In the genomic region with DNA sequence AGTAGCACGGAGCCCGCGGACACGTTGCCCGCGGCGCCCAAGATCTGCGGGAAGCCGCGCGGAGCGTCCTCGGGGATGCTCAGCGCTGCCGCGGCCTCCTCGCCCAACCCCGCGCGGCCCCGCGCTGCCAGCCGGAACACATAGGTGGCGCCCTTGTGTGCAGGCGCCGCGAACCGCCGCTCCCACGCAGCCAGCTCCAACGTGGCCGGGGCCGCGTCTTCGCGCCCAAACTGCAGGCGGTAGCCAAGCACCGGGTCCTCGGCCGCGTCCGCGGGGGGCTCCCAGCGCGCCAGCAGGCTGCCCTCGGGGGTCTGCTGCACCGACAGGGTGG, we compare ENCODE assay signal across 8 mouse cellular contexts. TPM values are rescaled to one million over a fixed set of nuclear protein-coding genes. Genes with fewer than 3 reads are reported as not detected.
DNase-seq lines count a peak whose midpoint lies in the region; ATAC-seq and TF ChIP-seq lines count a peak whose summit lies in the region.

No protein-coding gene starts in this region.

- H3K4me1 ChIP-seq in intestine, postnatal 0 days (replicated peaks; ENCODE audit: control insufficient read depth, insufficient read depth, low read length) = no peaks in the 10 kb centered on the region
- H3K4me1 ChIP-seq in limb, embryonic 12.5 days (replicated peaks) = peaks cover 19% of the 10 kb centered on the region; the same call in 1 of the 2 replicates
- peaks cover 20% of the 10 kb centered on the region for H3K4me1 ChIP-seq in midbrain, embryonic 13.5 days (replicated peaks)

- TF ChIP-seq CTCF in intestine, postnatal 0 days (IDR thresholded peaks at IDR 0.05; ENCODE audit: low read depth) = peak; percentile 93

- under 1% methylated on average over 47 of the region's 47 CpGs for WGBS in intestine, postnatal 0 days
- WGBS in limb, embryonic 12.5 days = 1% methylated on average over 47 of the region's 47 CpGs
- under 1% methylated on average over 47 of the region's 47 CpGs for WGBS in midbrain, embryonic 13.5 days

- peak overlapping the region; percentile 45 for H3K9ac ChIP-seq in intestine, postnatal 0 days (ENCODE audit: low read depth, low read length)
- peak overlapping the region; percentile 74 for H3K9ac ChIP-seq in limb, embryonic 12.5 days (replicated peaks)
- H3K9ac ChIP-seq in midbrain, embryonic 13.5 days (replicated peaks) = peak overlapping the region; percentile 64

- peak; percentile 92 for DNase-seq in adrenal gland, postnatal 14 days
- DNase-seq in embryo, embryonic 10.5 days (ENCODE audit: low spot score) = peak; percentile 82
- peak; percentile 96 for DNase-seq in heart, adult 11 months
- peak; percentile 34 for DNase-seq in skeletal muscle tissue, adult 2 months (ENCODE audit: low read depth, low spot score)
- peak; percentile 70 for DNase-seq in yolk sac, embryonic 10.5 days (ENCODE audit: low spot score)

- peaks cover 33% of the 10 kb centered on the region for H3K36me3 ChIP-seq in intestine, postnatal 0 days (ENCODE audit: control insufficient read depth, insufficient read depth)
- peaks cover 79% of the 10 kb centered on the region for H3K36me3 ChIP-seq in limb, embryonic 12.5 days
- H3K36me3 ChIP-seq in midbrain, embryonic 13.5 days = peaks cover 88% of the 10 kb centered on the region

- peak; percentile 65 for ATAC-seq in intestine, postnatal 0 days
- peak; percentile 69 for ATAC-seq in limb, embryonic 12.5 days (ENCODE audit: insufficient number of reproducible peaks, insufficient read depth, low FRiP score, low TSS enrichment, low read depth)
- peak; percentile 78 for ATAC-seq in midbrain, embryonic 13.5 days

- H3K4me3 ChIP-seq in intestine, postnatal 0 days (ENCODE audit: low read depth, low read length) = peak overlapping the region; percentile 45
- H3K4me3 ChIP-seq in limb, embryonic 12.5 days (replicated peaks) = peak overlapping the region; percentile 55
- peak overlapping the region; percentile 27 for H3K4me3 ChIP-seq in midbrain, embryonic 13.5 days (replicated peaks)

- peak overlapping the region; percentile 90 for H3K4me2 ChIP-seq in intestine, postnatal 0 days (replicated peaks; ENCODE audit: low read depth)
- H3K4me2 ChIP-seq in limb, embryonic 12.5 days = peak overlapping the region; percentile 90
- peak overlapping the region; percentile 56 for H3K4me2 ChIP-seq in midbrain, embryonic 13.5 days (replicated peaks)

- no peak overlapping the region for H3K27ac ChIP-seq in intestine, postnatal 0 days (ENCODE audit: low read depth, low read length)
- peak overlapping the region; percentile 84 for H3K27ac ChIP-seq in limb, embryonic 12.5 days
- peak overlapping the region; percentile 62 for H3K27ac ChIP-seq in midbrain, embryonic 13.5 days

- no peaks in the 10 kb centered on the region for H3K27me3 ChIP-seq in intestine, postnatal 0 days (replicated peaks; ENCODE audit: control insufficient read depth, insufficient read depth, low read length)
- peaks cover 12% of the 10 kb centered on the region; the same call in 1 of the 2 replicates for H3K27me3 ChIP-seq in limb, embryonic 12.5 days
- H3K27me3 ChIP-seq in midbrain, embryonic 13.5 days = 0 out of 2 replicates have a peak, but pooled peaks cover 8% of the 10 kb centered on the region

- H3K9me3 ChIP-seq in intestine, postnatal 0 days (ENCODE audit: control insufficient read depth) = no peaks in the 10 kb centered on the region
- no peaks in the 10 kb centered on the region for H3K9me3 ChIP-seq in limb, embryonic 12.5 days
- H3K9me3 ChIP-seq in midbrain, embryonic 13.5 days = no peaks in the 10 kb centered on the region

RNA-seq across cellular contexts. Expression of gene Ptprs, which starts 50.7 kb away (rescaled TPM):
- 97.0 and 102 TPM in 2 replicates for total RNA-seq in adrenal gland, postnatal 14 days (2021)
- polyA plus RNA-seq in intestine, postnatal 0 days (2015; fragmentation: Nextera tagmentation; extraction: Ambion mirVana) = 15.2 and 15.7 TPM in 2 replicates
- polyA plus RNA-seq in limb, embryonic 12.5 days (2016; fragmentation: Nextera tagmentation; extraction: Ambion mirVana) = 113 and 126 TPM in 2 replicates
- polyA plus RNA-seq in midbrain, embryonic 13.5 days (2015; fragmentation: Nextera tagmentation; extraction: Ambion mirVana) = 278 and 317 TPM in 2 replicates

Comparison
In these comparisons a context has a peak if more than half of its experiments do, and no peak if none do; other contexts are left out.
1. DNase-seq: peak in every context shown above with its lines; median percentile 96 in heart, adult 11 months; 92 in adrenal gland, postnatal 14 days; 82 in embryo, embryonic 10.5 days; 70 in yolk sac, embryonic 10.5 days; 34 in skeletal muscle tissue, adult 2 months.